Mouse (Mus musculus) heart, adult 11 months (tissue): ENCODE measurements around the gene Kctd13.
A peak's percentile ranks its signal among the peaks of the same experiment; 100 is the strongest.
"Not testable (repeated sequence)": the region's sequence is repeated elsewhere in the genome, so short reads cannot be mapped to it uniquely, and the experiment has no call there.

Experiments used
- DNase-seq: peaks from one replicate; pipeline ENCODE4 v3.0.0; 2022

Gene Kctd13

GRCm38 (mm10) chr7:126928384-126929037 lies at the start of gene Kctd13:
Gene Kctd13 (plus strand): TSS chr7:126928879.
- peak; percentile 99 for DNase-seq

DNA sequence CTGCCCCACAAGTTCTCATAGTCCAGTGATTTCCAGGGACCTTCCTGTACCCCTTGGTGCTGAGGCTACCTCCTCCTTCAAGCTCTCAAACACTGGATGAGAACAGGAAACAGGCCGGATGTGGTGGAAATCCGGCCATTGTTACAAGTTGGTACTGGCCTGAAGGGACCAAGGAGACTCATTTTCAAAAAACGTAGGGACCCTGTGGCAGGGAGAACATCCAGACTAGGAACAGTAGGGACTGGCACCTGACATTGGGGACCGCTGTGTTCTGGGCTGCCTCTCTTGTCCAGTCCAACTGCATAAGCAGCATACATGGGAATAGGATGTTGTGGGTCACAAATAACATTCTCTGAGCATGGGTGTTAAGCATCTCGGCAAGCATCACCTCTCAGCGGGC lies 47.6 kb upstream of the Kctd13 start:
- peak; percentile 98 for DNase-seq

DNA sequence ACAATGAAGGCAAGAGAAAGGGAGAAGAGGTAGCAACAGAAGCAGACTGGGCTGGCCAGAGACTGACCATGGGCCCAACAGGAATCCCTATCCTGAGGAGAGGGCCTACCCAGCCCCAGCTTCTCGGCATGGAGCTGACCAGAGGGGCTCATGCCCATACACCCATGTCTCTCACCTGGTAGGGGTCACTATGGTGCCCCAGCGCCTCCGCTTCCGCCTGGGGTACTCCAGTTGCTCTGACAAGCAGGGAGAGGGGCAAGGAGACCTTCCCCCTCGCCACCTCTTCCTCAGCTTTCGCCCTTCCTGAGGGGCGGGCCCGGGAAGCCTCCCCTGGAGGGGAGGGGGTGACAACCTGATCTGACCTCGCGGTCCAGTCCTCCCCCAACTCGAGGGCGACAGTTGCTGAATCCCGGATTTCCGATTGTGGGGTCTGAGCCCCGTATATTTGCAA lies 44.9 kb upstream of the Kctd13 start:
- DNase-seq = peak; percentile 97

GRCm38 (mm10) chr7:126884286-126885164 lies 44.2 kb upstream of the Kctd13 start, which contains the start of gene Taok2:
Gene Taok2 (minus strand): TSS chr7:126884703.
- DNase-seq = peak; percentile 100

DNA sequence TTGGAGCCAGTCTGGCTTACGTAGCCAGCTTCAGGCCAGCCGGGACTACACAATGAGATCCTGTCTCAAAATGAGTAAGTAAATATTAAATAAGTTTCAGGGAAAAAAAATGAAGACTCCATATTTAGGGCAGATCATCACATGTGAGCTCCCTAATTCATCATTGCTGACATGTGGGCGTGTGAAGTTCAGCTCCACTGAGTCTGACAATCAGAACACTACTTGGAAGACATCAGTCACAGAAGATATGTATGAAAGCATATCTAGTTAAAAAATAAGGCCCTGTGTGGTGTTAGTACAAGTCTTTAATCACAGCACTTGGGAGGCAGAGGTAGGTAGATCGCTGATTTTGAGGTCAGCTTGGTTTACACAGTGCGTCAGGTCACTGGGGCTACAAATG lies 41.4 kb upstream of the Kctd13 start:
- DNase-seq = no peak

- peak; percentile 94 for DNase-seq
Observed at GRCm38 (mm10) chr7:126888852-126889251, 39.8 kb upstream of the Kctd13 start.

- DNase-seq = peak; percentile 94
Observed at GRCm38 (mm10) chr7:126896912-126897311, 31.8 kb upstream of the Kctd13 start.

DNA sequence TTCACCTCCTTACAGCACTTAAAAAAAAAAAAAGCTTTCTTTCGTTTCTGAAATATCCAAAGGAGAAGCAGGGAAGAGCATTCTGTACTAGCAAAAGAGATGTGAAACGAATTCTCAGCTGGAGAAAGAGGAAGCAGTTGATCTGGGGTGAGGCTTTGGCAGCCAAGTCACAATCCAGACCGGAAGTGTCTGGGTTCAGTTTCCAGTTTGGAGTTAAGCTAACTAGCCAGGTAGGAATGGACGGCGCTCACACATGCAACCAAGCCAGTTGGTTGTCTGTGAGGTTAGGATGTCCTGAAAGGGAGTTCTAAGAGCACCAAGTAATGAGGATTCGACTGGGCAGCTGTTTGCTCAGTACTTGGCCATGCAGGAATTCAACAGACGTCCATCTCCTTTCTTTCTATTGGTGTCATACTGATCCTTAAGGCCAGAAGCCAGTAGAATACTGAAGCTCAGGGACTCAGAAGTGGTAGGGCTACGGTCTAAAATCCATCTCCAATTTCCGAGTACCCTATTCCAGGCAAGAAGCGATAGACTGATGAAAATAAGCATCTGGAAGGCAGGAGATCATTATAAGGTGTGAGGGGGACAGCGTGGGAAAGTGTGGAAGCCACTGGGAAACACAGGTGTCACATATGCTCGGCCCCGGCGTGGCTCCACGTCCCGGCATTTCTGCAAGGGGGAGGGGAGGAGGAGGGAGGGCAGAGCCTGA lies 31.1 kb upstream of the Kctd13 start:
- peak; percentile 97 for DNase-seq

DNA sequence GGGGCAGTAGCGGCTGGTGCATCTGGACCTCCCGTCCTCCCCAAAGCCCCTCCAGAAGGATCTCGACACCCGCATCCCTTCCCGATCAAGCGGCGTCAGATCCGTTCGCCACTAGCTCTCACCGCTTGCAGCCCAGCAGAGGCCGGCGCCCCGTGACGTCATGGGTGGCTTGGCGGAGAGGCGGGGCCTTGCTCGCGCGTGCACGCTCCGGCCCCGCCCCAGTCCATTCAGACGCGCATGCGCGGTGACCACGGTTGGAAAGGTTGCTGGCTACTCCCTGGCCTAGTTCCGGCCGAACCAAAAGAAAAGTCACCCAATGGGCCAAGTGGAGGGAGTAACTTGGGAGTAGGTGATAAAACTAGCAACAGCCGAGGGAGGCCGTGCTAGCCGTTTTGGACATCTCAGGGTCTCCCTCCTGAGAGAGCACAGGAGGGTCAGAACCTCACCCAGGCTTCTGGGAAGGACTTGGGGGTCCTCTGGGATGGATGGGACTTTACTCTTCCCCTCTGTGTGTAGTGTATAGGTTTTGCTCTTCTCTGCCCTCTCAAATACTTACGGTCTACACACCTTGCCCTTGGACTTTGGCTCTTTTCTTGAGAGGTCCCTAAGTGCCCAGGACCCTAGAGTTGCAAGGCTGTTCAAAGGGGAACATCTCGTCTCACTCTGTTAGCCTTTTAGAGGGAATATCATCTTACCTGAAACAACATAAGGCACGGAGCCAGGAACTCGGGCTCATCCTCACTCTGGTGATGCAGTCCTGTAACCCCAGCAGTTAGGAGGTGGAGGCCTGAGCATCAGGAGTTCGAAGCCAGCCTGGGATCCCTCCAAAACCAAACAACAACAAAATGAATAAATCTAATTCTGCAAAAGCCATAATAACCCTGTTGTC lies 30.3 kb upstream of the Kctd13 start:
- peak; percentile 100 for DNase-seq

- not testable (repeated sequence) for DNase-seq
Observed at GRCm38 (mm10) chr7:126899781-126900180, 28.9 kb upstream of the Kctd13 start.

DNA sequence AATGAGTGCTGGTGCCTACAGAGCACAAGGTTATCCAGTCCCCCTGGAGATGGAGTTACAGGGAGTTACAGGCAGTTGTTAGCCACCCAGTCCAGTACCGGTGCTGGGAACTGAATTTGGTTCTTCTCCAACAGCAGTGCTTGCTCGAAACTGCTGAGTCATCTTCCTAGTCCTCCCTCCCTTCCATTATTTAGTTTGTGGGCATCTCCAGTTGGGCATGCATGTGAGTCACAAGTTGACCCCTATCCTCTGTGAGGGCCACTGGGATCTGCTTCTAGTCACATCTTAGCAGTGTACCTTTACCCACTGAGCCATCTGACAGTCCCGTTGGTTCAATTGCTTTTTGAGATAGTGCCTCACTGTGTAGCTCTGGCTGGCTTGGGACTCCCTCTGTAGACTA lies 23.1 kb upstream of the Kctd13 start:
- no peak for DNase-seq

DNA sequence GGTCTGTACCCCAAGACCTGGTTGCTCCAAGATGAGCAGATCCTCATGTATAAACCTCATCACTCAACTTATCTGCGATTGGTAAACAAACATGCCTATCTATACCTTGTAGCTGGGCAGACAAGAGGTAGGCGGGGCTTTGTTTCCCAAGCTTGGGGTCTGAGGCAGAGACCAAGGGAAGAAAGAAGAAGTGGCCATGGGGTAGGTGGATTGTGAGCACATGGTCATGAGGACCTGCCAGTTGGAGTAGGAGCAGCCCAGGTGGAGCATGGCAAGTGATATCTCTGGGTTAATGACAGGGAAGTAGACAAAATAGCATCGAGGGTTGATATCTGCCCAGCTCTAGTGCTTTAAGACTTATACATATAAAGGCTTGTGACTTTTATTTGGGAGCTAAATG lies 13.8 kb upstream of the Kctd13 start:
- no peak for DNase-seq

DNA sequence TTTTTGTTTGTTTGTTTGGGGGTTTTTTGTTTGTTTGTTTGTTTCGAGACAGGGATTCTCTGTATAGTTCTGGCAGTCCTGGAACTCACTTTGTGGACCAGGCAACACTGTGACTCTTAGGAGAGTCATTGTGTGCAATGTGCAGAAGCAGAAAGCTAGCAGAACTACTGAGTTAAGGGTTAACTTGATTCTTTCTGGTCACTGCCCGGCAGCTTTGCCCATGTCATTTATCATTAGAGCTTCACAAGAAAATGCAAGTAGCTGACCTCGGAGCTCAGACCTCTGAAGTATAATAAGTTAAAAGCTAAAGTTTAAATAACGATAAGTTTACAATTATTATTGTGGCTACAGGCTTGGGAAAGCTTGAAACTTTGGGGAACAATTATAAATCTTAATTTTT lies 10.3 kb upstream of the Kctd13 start:
- DNase-seq = not testable (repeated sequence)

DNA sequence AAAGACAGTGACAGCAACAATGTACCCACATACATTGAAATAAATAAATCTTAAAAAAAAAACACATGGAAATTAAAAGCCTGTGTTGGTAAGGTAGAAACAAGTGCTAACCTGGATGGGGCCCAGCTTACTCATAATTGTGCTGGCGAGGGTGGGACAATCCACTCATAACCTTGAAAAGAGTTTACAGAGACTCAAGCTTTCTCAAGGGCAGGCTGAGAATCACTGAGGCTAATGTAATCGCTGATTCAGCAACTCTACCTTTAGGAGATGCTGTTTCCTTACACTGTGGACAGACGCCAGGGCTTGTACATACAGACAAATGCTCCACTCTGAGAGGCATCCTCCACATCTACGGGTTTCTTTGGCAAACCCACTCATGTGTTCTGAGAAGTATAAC lies 8.7 kb upstream of the Kctd13 start:
- DNase-seq = no peak

- no peak for DNase-seq
Observed at GRCm38 (mm10) chr7:126921563-126921962, 7.1 kb upstream of the Kctd13 start.

- DNase-seq = peak; percentile 97
Observed at GRCm38 (mm10) chr7:126922624-126923060, 6.0 kb upstream of the Kctd13 start, which contains the start of gene Tmem219. Gene Tmem219 (minus strand): TSS chr7:126922917.

GRCm38 (mm10) chr7:126923999-126924398 lies 4.7 kb upstream of the Kctd13 start:
- no peak for DNase-seq

DNA sequence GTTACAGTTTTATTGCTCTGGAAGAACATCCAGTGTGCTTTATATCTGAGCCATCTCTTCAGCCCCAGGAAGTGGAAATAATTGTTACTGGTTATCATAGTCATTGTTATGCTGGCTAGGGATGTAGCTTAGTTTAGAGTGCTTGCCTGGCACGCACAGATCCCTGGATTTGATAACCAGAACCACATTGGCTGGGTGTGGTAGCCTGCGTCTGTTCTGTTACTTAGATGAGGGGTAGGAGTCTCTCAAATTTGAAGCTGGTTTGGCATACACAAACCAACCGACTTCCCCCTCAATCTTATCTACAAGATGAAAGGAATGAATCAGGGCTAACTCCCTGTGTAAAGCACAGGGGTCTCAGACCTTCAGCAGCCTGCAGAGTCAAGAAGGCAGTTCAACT lies 2.4 kb upstream of the Kctd13 start:
- DNase-seq = no peak

DNA sequence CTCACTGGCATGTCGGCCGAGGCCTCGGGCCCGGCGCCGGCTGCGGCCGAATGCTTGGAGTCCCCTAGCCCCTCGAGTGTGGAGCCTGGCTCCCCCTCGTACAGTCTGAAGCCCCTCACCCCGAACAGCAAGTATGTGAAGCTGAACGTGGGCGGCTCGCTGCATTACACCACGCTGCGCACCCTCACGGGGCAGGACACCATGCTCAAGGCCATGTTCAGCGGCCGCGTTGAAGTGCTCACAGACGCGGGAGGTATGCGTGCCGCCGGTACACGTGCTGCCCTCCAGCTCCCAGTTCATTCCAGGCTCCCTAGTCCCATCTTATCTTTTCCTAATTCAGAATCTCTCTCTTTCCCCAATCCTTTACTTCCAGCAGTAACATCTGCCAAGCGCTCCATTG lies 367 bp downstream of the Kctd13 start:
- no peak for DNase-seq

GRCm38 (mm10) chr7:126932652-126933051 lies 4.0 kb downstream of the Kctd13 start:
- no peak for DNase-seq

GRCm38 (mm10) chr7:126941171-126941570 lies 12.5 kb downstream of the Kctd13 start:
- DNase-seq = no peak

GRCm38 (mm10) chr7:126941801-126942200 lies 13.1 kb downstream of the Kctd13 start:
- DNase-seq = no peak
